Mouse (Mus musculus): Measurements from ENCODE around the gene Misp.

DNA sequence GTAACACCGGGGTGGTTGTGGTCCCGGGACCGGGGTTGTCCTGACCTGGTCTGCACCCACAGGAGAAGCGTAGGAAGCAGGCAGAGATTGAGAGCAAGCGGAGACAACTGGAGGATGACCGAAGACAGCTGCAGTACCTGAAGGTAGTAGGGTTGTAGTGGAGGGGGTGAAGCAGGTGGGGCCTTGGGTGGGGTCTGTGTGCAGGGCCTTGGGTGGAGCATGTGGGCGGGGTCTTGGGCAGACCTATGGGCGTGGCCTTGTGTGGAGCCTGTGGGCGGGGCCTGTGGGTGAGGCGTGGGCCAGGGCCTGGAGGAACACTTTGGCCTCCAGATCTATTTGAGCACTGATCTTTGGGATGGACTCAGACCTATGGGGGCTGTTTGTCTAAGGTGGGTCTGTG, 13.8 kb upstream of the Misp start:
- TF ChIP-seq CTCF (IDR thresholded peaks at IDR 0.05; ENCODE audit: borderline replicate concordance, extremely low read depth, insufficient read depth, insufficient read length) (no peak), POLR2A (IDR thresholded peaks at IDR 0.05; ENCODE audit: borderline replicate concordance, extremely low read depth, insufficient read depth, insufficient read length, poor library complexity, severe bottlenecking) (no peak)

Data from brain, embryonic 14.5 days (tissue).